Mouse (Mus musculus) bone marrow macrophage, adult 2 months (primary cell): Measurements from ENCODE around the gene Nfkbie. TPM values are rescaled to one million over a fixed set of nuclear protein-coding genes. Genes with fewer than 3 reads are reported as not detected.

Experiments used
- H3K27ac ChIP-seq: 2 replicates; pipeline ENCODE4 v1.5.1; 2012; ENCODE audit warnings: low read depth, low read length; ENCODE audit not compliant: insufficient read depth
- H3K4me1 ChIP-seq: 2 replicates; pipeline ENCODE4 v1.6.1; 2012; ENCODE audit warnings: low read length; ENCODE audit not compliant: control insufficient read depth, insufficient read depth
- H3K4me3 ChIP-seq: 2 replicates; pipeline ENCODE4 v1.5.1; 2012; ENCODE audit warnings: mild to moderate bottlenecking, low read length, moderate library complexity; ENCODE audit not compliant: insufficient read depth
- CTCF ChIP-seq: IDR thresholded peaks from 2 replicates; pipeline ENCODE4 v1.5.1; 2012; ENCODE audit warnings: low read depth, mild to moderate bottlenecking, low read length, moderate library complexity
- POLR2A ChIP-seq: IDR thresholded peaks from 2 replicates; pipeline ENCODE4 v1.6.1; 2012; ENCODE audit warnings: mild to moderate bottlenecking, low read depth, low read length, borderline replicate concordance
- polyA plus RNA-seq: library from polyadenylated mRNA; stranded (reverse); fragments of >200 nt; gene quantifications from 2 replicates; pipeline ENCODE4 v1.2.4, GENCODE M21; 2012; ENCODE audit not compliant: missing spikeins, insufficient read depth, insufficient read length

Nfkbie gene
- polyA plus RNA-seq, 1 experiment = 30.8 TPM

DNA sequence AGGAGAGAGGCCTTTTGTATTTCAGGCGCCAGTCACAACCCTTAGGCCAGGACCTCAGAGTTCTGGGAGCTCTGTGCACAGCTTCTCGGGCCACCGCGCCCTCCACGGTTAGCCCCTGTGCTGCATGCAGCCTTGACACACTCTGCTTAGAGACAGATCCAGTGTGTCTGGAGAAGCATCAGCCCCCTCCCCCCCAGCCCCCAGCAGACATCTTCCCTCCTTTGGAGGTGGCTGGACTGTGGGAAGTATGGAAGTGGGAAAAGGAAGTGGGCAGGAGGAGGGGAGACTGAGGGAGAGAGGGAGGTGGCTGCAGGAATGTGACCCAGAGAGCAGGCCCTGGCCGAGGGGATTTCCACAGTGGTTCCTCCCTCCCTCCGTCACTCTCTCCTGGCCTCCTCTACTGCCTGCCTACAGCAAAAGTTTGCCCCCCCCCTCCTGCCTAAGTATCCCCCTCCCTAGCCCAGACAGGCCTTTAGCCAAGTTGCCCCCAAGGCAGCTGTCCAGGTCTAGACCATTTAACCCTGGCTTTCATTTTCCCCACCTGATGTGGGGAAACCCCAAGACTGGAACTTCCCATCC is 1.8 kb downstream of the Nfkbie start:
- TF ChIP-seq POLR2A (no peak), CTCF (no peak)
- Histone ChIP-seq H3K27ac (peak overlapping the region; percentile 53), H3K4me3 (peak overlapping the region; percentile 90)

DNA sequence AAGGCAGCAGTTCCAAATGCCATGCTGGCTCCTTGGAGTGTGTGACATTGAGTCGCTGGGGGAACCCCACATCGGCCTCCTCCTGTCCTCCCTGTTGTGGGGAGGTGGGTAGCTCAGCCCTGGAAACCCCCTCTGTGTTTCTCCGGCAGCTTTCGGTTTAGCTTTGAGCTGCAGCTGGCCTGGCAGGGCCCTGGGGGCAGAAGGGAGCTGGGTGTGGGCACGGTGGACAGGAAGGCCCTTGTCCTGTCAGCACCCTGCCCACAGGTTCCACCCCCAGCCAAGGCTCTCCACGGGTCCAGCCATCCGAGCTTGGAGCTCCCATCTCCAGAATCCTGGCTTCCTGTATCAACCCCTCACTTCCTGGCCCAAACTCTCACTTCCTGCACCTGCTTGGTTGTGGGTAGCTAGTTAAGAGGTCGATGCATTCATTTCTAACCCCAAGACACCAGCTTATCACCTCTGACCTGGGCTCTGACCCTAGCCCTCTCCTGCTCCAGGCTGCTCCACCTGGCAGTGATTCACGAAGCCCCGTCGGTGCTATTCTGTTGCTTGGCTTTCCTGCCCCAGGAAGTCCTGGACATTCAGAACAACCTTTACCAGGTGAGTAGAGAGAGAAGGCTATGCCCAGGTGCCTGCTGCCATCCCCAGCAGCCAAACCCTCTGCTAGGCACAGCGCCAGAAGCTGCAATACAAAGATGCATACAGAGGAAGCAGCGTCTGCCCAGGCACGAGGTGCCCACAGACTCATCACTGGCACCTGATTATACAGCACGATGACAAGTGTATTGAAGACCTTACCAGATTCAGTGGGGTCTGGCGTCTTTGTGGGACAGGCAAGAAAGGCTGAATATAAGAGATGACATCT is 2.7 kb downstream of the Nfkbie start:
- Histone ChIP-seq H3K27ac (no peak overlapping the region), H3K4me3 (peak overlapping the region; percentile 90), H3K4me1 (peaks cover 34% of the 10 kb centered on the region)
- TF ChIP-seq CTCF = no peak
- TF ChIP-seq POLR2A = no peak

More for the DNA sequence above, 1.8 kb downstream of the Nfkbie start:
- H3K4me1 ChIP-seq = peaks cover 28% of the 10 kb centered on the region

DNA sequence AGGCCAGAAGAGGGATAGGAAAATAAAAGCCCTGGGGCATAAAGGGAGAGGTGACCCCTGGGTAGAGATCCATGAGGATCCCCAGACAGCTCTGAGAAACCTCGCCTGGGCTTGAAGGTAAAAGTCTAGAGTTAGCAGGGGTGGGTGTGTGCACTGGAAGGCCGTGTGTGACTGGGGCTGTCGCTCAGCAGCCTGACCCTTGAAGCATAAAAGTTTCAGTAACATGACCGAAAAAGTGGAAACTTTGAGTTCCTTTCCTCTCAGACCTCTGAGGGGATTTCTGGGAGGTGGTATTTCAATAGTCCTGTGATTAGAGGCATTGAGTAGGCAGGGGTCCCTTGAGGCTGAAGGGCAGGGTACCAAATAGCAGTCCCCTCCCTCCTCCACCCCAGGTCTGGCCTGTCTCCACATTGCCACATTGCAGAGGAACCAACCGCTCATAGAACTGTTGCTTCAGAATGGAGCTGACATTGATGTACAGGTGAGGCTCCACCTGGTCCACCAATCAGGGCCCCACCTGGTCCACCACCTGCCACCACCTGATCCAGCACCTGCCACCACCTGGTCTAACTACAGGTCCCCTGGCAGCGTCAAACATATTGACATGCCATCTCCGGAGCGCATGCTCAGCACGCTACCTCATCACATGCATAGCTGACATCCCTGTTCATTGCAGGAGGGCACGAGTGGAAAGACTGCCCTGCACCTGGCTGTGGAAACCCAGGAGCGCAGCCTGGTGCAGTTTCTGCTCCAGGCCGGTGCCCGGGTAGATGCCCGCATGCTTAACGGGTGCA is 4.4 kb downstream of the Nfkbie start:
- H3K27ac ChIP-seq = no peak overlapping the region
- H3K4me1 ChIP-seq = peaks cover 25% of the 10 kb centered on the region
- no peak for TF ChIP-seq POLR2A
- no peak for TF ChIP-seq CTCF
- no peak overlapping the region for H3K4me3 ChIP-seq

DNA sequence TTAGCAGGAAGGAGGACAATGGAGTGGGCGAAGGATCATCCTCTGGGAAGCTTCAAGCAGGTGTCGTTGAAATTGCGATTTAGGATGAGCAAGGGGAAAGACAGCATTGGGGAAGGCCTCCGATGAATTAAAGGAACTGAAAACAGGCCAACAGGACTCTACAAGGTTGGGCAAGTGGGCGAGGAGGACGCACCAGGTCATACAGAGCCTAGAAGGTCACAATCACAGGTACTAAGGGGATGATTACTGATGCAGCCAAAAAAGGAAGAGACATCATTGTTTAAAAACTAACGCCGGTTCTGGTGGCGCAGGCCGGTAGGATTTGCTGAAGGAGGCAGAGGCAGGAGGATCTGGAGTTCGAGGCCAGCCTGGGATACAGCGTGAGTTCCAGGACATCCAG is 7.7 kb downstream of the Nfkbie start:
- no peak overlapping the region for H3K4me3 ChIP-seq
- TF ChIP-seq CTCF (no peak), POLR2A (no peak)
- H3K4me1 ChIP-seq = peaks cover 20% of the 10 kb centered on the region
- H3K27ac ChIP-seq = no peak overlapping the region

DNA sequence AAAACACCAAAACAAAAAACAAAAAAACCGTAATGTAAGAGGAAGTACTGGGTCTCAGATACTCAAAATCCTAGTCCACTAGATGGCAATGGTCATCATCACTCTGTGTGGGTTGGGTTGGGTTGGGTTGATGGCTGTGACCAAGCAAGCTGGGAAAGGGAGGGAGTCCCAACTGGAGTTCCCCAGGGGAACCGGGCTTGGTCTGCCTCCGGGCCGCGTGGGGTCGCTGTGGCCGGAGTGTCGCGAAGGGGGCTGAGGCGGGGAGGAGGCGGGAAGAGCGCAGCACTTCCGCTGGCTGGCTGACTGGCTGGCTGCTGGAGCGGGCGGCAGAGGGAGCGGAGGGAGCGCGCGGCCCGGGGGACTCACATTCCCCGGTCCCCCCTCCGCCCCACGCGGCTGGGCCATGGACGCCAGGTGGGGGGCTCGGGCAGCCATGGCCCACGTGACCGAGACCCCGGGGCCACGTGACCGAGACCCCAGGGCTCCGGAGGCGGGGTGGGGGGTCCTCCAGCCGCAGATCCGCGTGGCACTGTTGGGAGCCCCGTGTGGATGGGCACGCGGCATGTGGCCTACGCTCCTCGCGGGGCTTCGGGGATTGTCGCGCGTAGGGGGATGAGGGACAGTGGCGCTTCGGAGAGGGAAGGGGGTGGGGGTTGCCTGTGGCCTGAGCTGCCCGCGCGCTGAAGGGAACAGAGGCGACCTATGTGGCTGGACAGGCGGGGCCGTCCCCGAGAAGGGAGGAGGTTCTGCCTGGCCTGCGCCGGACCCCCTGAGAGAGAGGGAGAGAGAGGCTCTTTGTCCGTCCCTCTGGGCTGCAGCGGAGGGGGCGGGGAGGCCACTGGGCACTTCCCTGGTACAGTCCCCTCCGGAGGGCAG is 8.4 kb downstream of the Nfkbie start, which contains the start of gene Slc35b2:
Gene Slc35b2 (plus strand): TSS at position 220 of the 876 bp plus-strand sequence.
- Histone ChIP-seq H3K4me3 (peak within 1 kb of the TSS; percentile 82), H3K4me1 (peaks cover 17% of the 10 kb centered on the region), H3K27ac (peak within 1 kb of the TSS; percentile 70)
- TF ChIP-seq CTCF (0 out of 2 replicates have a peak, but pooled peaks have one; percentile 12), POLR2A (no peak)

DNA sequence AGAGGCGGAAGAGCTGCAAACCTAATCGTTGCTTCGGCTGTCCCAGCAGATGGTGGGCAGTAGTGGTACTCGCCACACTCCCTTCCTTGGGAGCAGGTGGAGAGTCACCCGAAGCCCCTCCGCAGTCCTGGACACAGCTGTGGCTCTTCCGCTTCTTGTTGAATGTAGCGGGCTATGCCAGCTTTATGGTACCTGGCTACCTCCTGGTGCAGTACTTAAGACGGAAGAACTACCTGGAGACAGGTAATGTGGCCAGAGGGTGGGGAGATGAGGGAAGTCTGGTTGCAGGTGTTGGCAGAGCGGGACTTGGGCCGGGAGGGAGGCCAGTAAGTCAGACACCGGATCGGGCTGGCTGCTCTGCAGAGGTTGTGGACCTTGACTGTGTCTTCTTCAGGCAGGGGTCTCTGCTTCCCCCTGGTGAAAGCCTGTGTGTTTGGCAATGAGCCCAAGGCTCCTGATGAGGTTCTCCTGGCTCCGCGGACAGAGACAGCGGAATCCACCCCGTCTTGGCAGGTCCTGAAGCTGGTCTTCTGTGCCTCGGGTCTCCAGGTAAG is 9.1 kb downstream of the Nfkbie start:
- peak overlapping the region; percentile 70 for H3K27ac ChIP-seq
- TF ChIP-seq CTCF = no peak
- no peak for TF ChIP-seq POLR2A
- peaks cover 21% of the 10 kb centered on the region for H3K4me1 ChIP-seq
- peak overlapping the region; percentile 82 for H3K4me3 ChIP-seq

DNA sequence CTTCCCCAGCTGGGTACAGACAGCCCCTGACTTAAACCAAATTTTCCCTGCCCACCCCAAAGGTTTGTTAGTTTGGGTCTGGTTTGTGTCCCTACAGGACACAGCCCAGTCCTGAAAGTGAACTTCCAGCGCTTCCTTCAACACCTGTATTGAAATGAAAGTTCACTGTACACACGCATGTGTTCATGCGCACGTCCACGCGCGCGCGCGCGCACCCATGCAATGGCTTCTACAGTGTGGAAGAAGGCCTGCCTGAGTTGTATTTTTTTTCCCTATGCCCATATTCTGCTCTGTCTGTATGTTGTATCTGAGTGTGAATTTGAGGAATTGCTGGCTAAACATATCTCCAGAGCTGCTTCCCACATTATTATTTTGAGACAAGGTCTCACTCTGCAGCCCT is 9.6 kb downstream of the Nfkbie start:
- Histone ChIP-seq H3K27ac (no peak overlapping the region), H3K4me1 (peaks cover 26% of the 10 kb centered on the region), H3K4me3 (peak overlapping the region; percentile 82)
- no peak for TF ChIP-seq CTCF
- no peak for TF ChIP-seq POLR2A

DNA sequence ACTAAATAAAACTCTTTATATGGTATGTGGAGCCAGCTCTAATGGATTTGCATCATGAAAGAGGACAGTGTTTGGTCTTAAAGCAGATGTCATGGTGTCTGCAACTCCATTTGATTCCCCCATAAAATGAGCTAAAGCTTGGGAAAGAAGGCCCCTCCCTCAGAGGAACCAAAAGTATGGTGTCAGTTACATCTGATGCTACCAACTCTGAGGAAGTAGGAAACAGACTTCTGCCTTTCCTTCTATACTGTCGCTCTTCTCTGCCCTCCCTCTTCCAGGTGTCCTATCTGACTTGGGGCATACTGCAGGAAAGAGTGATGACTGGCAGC is 10.5 kb downstream of the Nfkbie start:
- no peak overlapping the region for H3K27ac ChIP-seq
- H3K4me1 ChIP-seq = peaks cover 35% of the 10 kb centered on the region
- TF ChIP-seq CTCF (no peak), POLR2A (no peak)
- H3K4me3 ChIP-seq = no peak overlapping the region

DNA sequence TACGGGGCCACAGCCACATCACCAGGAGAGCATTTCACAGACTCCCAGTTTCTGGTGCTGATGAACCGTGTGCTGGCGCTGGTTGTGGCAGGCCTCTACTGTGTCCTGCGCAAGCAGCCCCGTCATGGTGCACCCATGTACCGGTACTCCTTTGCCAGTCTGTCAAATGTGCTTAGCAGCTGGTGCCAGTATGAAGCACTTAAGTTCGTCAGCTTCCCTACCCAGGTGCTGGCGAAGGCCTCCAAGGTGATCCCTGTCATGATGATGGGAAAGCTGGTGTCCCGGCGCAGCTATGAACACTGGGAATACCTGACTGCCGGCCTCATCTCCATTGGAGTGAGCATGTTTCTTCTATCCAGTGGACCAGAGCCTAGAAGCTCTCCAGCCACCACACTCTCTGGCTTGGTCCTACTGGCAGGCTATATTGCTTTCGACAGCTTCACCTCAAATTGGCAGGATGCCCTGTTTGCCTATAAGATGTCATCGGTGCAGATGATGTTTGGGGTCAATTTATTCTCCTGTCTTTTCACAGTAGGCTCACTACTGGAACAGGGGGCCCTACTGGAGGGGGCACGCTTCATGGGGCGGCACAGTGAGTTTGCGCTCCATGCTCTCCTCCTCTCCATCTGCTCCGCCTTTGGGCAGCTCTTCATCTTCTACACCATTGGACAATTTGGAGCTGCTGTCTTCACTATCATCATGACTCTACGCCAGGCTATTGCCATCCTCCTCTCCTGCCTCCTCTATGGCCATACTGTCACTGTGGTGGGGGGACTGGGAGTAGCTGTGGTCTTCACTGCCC is 11.1 kb downstream of the Nfkbie start:
- Histone ChIP-seq H3K4me1 (peaks cover 40% of the 10 kb centered on the region), H3K27ac (no peak overlapping the region)

More for the DNA sequence above, 11.1 kb downstream of the Nfkbie start:
- no peak overlapping the region for H3K4me3 ChIP-seq
- TF ChIP-seq CTCF (no peak), POLR2A (no peak)
